Mouse (Mus musculus) C2C12 (cell line): ENCODE measurements around the gene Arnt2.

ENCODE experiments used
- CTCF ChIP-seq: IDR thresholded peaks from one replicate; pipeline ENCODE4 v1.5.1; 2011; ENCODE audit not compliant: control insufficient read depth, insufficient read depth, insufficient read length
- MAX ChIP-seq: IDR thresholded peaks from one replicate; pipeline ENCODE4 v1.6.1; 2011; ENCODE audit warnings: mild to moderate bottlenecking, control low read depth

DNA sequence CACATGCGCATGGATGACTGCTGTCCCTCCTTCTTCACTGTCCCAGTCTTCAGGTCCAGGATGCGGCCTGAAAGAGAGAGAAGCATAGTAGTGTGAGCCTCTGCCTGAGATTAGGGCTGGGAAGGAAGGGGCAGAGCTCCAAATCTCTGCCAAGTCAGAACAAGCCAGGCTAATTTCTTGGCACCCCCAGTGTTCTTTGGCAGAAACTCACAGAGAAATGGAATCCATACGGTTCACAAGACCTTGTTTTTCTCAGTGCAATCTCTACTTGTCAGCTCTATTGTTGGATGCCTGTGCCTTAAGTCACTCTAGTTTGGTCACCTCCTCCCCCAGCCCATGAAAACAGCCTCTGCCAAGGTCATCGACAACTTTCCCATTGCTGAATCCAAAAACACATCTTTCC lies 99.1 kb downstream of the Arnt2 start:
- no peak for TF ChIP-seq CTCF
- TF ChIP-seq MAX, result no peak
